Mouse (Mus musculus) layer of hippocampus, postnatal 36 days (tissue): ENCODE data around the gene Tmem53. TPM values are rescaled to one million over a fixed set of nuclear protein-coding genes. Genes with fewer than 3 reads are reported as not detected.

Experiments
- DNase-seq, 2 experiments: peaks; one replicate each; pipeline ENCODE4 v3.0.0; 2022
- total RNA-seq, 2 experiments: library from RNA; stranded (reverse); gene quantifications; 2 replicates each; pipeline ENCODE4 v1.2.3; 2021

Gene Tmem53
- total RNA-seq, 2 experiments from 2014 or later, result 4.8 to 6.1 TPM

- no peak for DNase-seq
Observed at GRCm38 (mm10) chr4:117283271-117284191, 31.8 kb downstream of the Tmem53 start.

GRCm38 (mm10) chr4:117284363-117284762 is 32.6 kb downstream of the Tmem53 start:
- DNase-seq, result no peak

- no peak for DNase-seq
Observed at GRCm38 (mm10) chr4:117288277-117288926, 36.7 kb downstream of the Tmem53 start.

- DNase-seq, result peak; percentile 70 to 75
Observed at GRCm38 (mm10) chr4:117288927-117289801, 37.4 kb downstream of the Tmem53 start.

GRCm38 (mm10) chr4:117291696-117292095 is 39.9 kb downstream of the Tmem53 start:
- no peak for DNase-seq

- no peak for DNase-seq
Observed at GRCm38 (mm10) chr4:117296849-117297593, 45.3 kb downstream of the Tmem53 start.

- DNase-seq, result no peak
Observed at GRCm38 (mm10) chr4:117297819-117298218, 46.1 kb downstream of the Tmem53 start.

- DNase-seq, result no peak
Observed at GRCm38 (mm10) chr4:117299921-117300320, 48.2 kb downstream of the Tmem53 start.

GRCm38 (mm10) chr4:117302027-117302806 is 50.5 kb downstream of the Tmem53 start:
- DNase-seq, result no peak

GRCm38 (mm10) chr4:117303581-117304238 is 52.0 kb downstream of the Tmem53 start:
- DNase-seq, result no peak

- no peak for DNase-seq
Observed at GRCm38 (mm10) chr4:117304239-117305025, 52.7 kb downstream of the Tmem53 start.

GRCm38 (mm10) chr4:117305461-117305860 is 53.7 kb downstream of the Tmem53 start:
- DNase-seq, result no peak

- no peak for DNase-seq
Observed at GRCm38 (mm10) chr4:117307270-117307669, 55.5 kb downstream of the Tmem53 start.

- no peak for DNase-seq
Observed at GRCm38 (mm10) chr4:117309427-117309826, 57.7 kb downstream of the Tmem53 start.

GRCm38 (mm10) chr4:117311891-117312290 is 60.1 kb downstream of the Tmem53 start:
- no peak for DNase-seq

GRCm38 (mm10) chr4:117312416-117313084 is 60.8 kb downstream of the Tmem53 start:
- DNase-seq, result no peak

GRCm38 (mm10) chr4:117313085-117313424 is 61.3 kb downstream of the Tmem53 start:
- no peak for DNase-seq

GRCm38 (mm10) chr4:117314849-117315500 is 63.2 kb downstream of the Tmem53 start:
- DNase-seq, result no peak

- DNase-seq, result no peak
Observed at GRCm38 (mm10) chr4:117316800-117317199, 65.0 kb downstream of the Tmem53 start.
